Mouse (Mus musculus): ENCODE data around the gene Hmga2. TPM values are rescaled to one million over a fixed set of nuclear protein-coding genes. Genes with fewer than 3 reads are reported as not detected.

Hmga2 gene
- polyA plus RNA-seq, 1 experiment from 2014 or later: 4.6 TPM

GRCm38 (mm10) chr10:120503959-120504358 is 27.7 kb upstream of the Hmga2 start:
- no peak overlapping the region for H3K4me3 ChIP-seq (ENCODE audit: control insufficient read depth in 1 of 2, insufficient read depth in 1 of 2, low read depth in 1 of 2, low read length in 2 of 2)
- no peaks in the 10 kb centered on the region for H3K36me3 ChIP-seq (ENCODE audit: control insufficient read depth, insufficient read depth, low read length)
- no peak overlapping the region for H3K27ac ChIP-seq (replicated peaks in 1 of 2; ENCODE audit: control insufficient read depth in 1 of 2, insufficient read depth in 1 of 2, low read depth in 2 of 2, low read length in 2 of 2)
- no peaks in the 10 kb centered on the region for H3K4me1 ChIP-seq (ENCODE audit: control insufficient read depth in 2 of 2, insufficient read depth in 2 of 2, low read length in 2 of 2)
- H3K27me3 ChIP-seq (ENCODE audit: control insufficient read depth, insufficient read depth, low read length): no peaks in the 10 kb centered on the region
- 86% methylated on average over 5 of the region's 5 CpGs for WGBS
- H3K9me3 ChIP-seq (ENCODE audit: control insufficient read depth, low read length): no peaks in the 10 kb centered on the region
- no peak for ATAC-seq (ENCODE audit: insufficient number of reproducible peaks, insufficient read depth, low FRiP score, low read depth)
- H3K9ac ChIP-seq (ENCODE audit: low read length): no peak overlapping the region
- no peak overlapping the region for H3K4me2 ChIP-seq (ENCODE audit: low read length)

- Histone ChIP-seq H3K36me3 (ENCODE audit: control insufficient read depth, insufficient read depth, low read length) (no peaks in the 10 kb centered on the region), H3K4me3 (ENCODE audit: control insufficient read depth in 1 of 2, insufficient read depth in 1 of 2, low read depth in 1 of 2, low read length in 2 of 2) (no peak overlapping the region), H3K27me3 (ENCODE audit: control insufficient read depth, insufficient read depth, low read length) (no peaks in the 10 kb centered on the region), H3K9me3 (ENCODE audit: control insufficient read depth, low read length) (no peaks in the 10 kb centered on the region), H3K27ac (replicated peaks in 1 of 2; ENCODE audit: control insufficient read depth in 1 of 2, insufficient read depth in 1 of 2, low read depth in 2 of 2, low read length in 2 of 2) (no peak overlapping the region), H3K4me1 (ENCODE audit: control insufficient read depth in 2 of 2, insufficient read depth in 2 of 2, low read length in 2 of 2) (no peaks in the 10 kb centered on the region), H3K4me2 (ENCODE audit: low read length) (no peak overlapping the region), H3K9ac (ENCODE audit: low read length) (no peak overlapping the region)
- 71% methylated on average over 9 of the region's 9 CpGs for WGBS
- no peak for ATAC-seq (ENCODE audit: insufficient number of reproducible peaks, insufficient read depth, low FRiP score, low read depth)
These were observed 24.5 kb upstream of the Hmga2 start for GRCm38 (mm10) chr10:120500794-120501193.

DNA sequence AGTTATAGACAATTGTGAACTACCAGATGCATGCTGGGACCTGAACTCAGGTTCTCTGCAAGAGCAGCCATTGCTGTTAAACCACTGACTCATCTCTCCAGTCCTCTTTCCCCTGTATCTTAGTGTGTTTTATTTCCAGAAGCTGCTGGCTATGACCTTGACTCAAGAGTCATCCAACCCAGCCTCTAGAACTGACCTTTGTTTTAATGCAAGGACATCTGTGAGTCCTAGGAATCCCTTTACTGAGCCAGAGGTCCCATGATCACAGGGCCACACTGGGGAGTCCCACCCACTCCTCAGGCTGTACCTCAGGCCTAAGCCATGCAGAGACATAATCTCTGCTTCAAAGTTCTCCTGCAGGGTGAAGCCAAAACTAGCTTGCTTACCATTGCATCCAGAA is 21.8 kb upstream of the Hmga2 start:
- no peaks in the 10 kb centered on the region for H3K36me3 ChIP-seq (ENCODE audit: control insufficient read depth, insufficient read depth, low read length)

DNA sequence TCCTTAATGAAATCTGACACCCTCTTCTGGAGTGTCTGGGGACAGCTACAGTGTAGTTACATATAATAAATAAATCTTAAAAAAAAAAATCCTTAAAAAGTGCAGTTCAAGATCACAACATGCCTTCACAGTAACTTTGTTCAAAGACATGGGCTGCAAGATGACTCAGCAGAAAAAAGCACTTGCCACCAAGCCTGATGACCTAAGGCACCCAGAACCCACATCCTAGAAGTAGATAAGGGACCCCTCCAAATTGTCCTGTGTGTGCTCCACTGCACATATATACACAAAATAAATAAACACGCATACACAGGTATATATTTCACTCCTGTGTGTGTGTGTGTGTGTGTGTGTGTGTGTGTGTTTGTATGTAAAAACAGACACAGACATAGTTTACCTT is 18.4 kb upstream of the Hmga2 start:
- 88% methylated on average over 1 of the region's 1 CpGs for WGBS
- Histone ChIP-seq H3K9ac (ENCODE audit: low read length) (no peak overlapping the region), H3K4me2 (ENCODE audit: low read length) (no peak overlapping the region), H3K9me3 (ENCODE audit: control insufficient read depth, low read length) (no peaks in the 10 kb centered on the region), H3K4me3 (ENCODE audit: control insufficient read depth in 1 of 2, insufficient read depth in 1 of 2, low read depth in 1 of 2, low read length in 2 of 2) (no peak overlapping the region), H3K4me1 (ENCODE audit: control insufficient read depth in 2 of 2, insufficient read depth in 2 of 2, low read length in 2 of 2) (no peaks in the 10 kb centered on the region), H3K27ac (replicated peaks in 1 of 2; ENCODE audit: control insufficient read depth in 1 of 2, insufficient read depth in 1 of 2, low read depth in 2 of 2, low read length in 2 of 2) (no peak overlapping the region), H3K27me3 (ENCODE audit: control insufficient read depth, insufficient read depth, low read length) (no peaks in the 10 kb centered on the region), H3K36me3 (ENCODE audit: control insufficient read depth, insufficient read depth, low read length) (no peaks in the 10 kb centered on the region)
- no peak for ATAC-seq (ENCODE audit: insufficient number of reproducible peaks, insufficient read depth, low FRiP score, low read depth)

More for the DNA sequence above, 21.8 kb upstream of the Hmga2 start:
- no peak overlapping the region for H3K4me3 ChIP-seq (ENCODE audit: control insufficient read depth in 1 of 2, insufficient read depth in 1 of 2, low read depth in 1 of 2, low read length in 2 of 2)
- H3K9me3 ChIP-seq (ENCODE audit: control insufficient read depth, low read length): no peaks in the 10 kb centered on the region
- no peak overlapping the region for H3K27ac ChIP-seq (replicated peaks in 1 of 2; ENCODE audit: control insufficient read depth in 1 of 2, insufficient read depth in 1 of 2, low read depth in 2 of 2, low read length in 2 of 2)
- H3K9ac ChIP-seq (ENCODE audit: low read length): no peak overlapping the region
- H3K27me3 ChIP-seq (ENCODE audit: control insufficient read depth, insufficient read depth, low read length): no peaks in the 10 kb centered on the region
- ATAC-seq (ENCODE audit: insufficient number of reproducible peaks, insufficient read depth, low FRiP score, low read depth): no peak
- H3K4me1 ChIP-seq (ENCODE audit: control insufficient read depth in 2 of 2, insufficient read depth in 2 of 2, low read length in 2 of 2): no peaks in the 10 kb centered on the region
- no peak overlapping the region for H3K4me2 ChIP-seq (ENCODE audit: low read length)

DNA sequence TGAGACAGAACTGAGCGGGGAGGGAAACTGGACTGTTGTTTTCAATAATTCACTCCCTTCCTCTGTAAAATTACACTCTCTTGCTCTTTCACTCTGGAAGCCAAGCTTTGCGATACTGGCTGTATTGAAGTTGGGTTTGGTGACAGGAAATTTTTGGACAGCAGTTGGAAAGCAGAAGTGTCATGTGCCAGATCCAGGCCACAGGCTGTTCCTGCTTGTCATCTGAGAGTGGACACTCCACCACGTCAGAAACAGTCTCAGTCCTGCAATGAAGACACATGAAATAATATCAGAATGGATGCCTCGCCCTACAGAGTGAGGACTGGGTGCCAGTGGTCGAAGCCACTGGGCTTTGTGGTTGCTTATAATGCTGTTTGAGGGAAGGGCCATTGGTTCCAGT is 15.2 kb upstream of the Hmga2 start:
- Histone ChIP-seq H3K4me1 (ENCODE audit: control insufficient read depth in 2 of 2, insufficient read depth in 2 of 2, low read length in 2 of 2) (no peaks in the 10 kb centered on the region), H3K27ac (replicated peaks in 1 of 2; ENCODE audit: control insufficient read depth in 1 of 2, insufficient read depth in 1 of 2, low read depth in 2 of 2, low read length in 2 of 2) (no peak overlapping the region), H3K36me3 (ENCODE audit: control insufficient read depth, insufficient read depth, low read length) (no peaks in the 10 kb centered on the region), H3K9me3 (ENCODE audit: control insufficient read depth, low read length) (peaks cover 8% of the 10 kb centered on the region), H3K4me2 (ENCODE audit: low read length) (no peak overlapping the region), H3K4me3 (ENCODE audit: control insufficient read depth in 1 of 2, insufficient read depth in 1 of 2, low read depth in 1 of 2, low read length in 2 of 2) (no peak overlapping the region), H3K9ac (ENCODE audit: low read length) (no peak overlapping the region), H3K27me3 (ENCODE audit: control insufficient read depth, insufficient read depth, low read length) (no peaks in the 10 kb centered on the region)
- WGBS: 74% methylated on average over 5 of the region's 5 CpGs
- ATAC-seq (ENCODE audit: insufficient number of reproducible peaks, insufficient read depth, low FRiP score, low read depth): no peak

GRCm38 (mm10) chr10:120489611-120490010 is 13.3 kb upstream of the Hmga2 start:
- Histone ChIP-seq H3K9me3 (ENCODE audit: control insufficient read depth, low read length) (peaks cover 13% of the 10 kb centered on the region), H3K27me3 (ENCODE audit: control insufficient read depth, insufficient read depth, low read length) (no peaks in the 10 kb centered on the region), H3K4me2 (ENCODE audit: low read length) (no peak overlapping the region), H3K4me1 (ENCODE audit: control insufficient read depth in 2 of 2, insufficient read depth in 2 of 2, low read length in 2 of 2) (no peaks in the 10 kb centered on the region), H3K27ac (replicated peaks in 1 of 2; ENCODE audit: control insufficient read depth in 1 of 2, insufficient read depth in 1 of 2, low read depth in 2 of 2, low read length in 2 of 2) (no peak overlapping the region), H3K4me3 (ENCODE audit: control insufficient read depth in 1 of 2, insufficient read depth in 1 of 2, low read depth in 1 of 2, low read length in 2 of 2) (no peak overlapping the region), H3K9ac (ENCODE audit: low read length) (no peak overlapping the region), H3K36me3 (ENCODE audit: control insufficient read depth, insufficient read depth, low read length) (no peaks in the 10 kb centered on the region)
- no peak for ATAC-seq (ENCODE audit: insufficient number of reproducible peaks, insufficient read depth, low FRiP score, low read depth)
- WGBS: 88% methylated on average over 3 of the region's 3 CpGs

- no peak overlapping the region for H3K4me3 ChIP-seq (ENCODE audit: control insufficient read depth in 1 of 2, insufficient read depth in 1 of 2, low read depth in 1 of 2, low read length in 2 of 2)
- 75% methylated on average over 4 of the region's 4 CpGs for WGBS
- H3K9me3 ChIP-seq (ENCODE audit: control insufficient read depth, low read length): peaks cover 13% of the 10 kb centered on the region
- H3K27me3 ChIP-seq (ENCODE audit: control insufficient read depth, insufficient read depth, low read length): no peaks in the 10 kb centered on the region
- H3K4me2 ChIP-seq (ENCODE audit: low read length): no peak overlapping the region
- no peaks in the 10 kb centered on the region for H3K36me3 ChIP-seq (ENCODE audit: control insufficient read depth, insufficient read depth, low read length)
- ATAC-seq (ENCODE audit: insufficient number of reproducible peaks, insufficient read depth, low FRiP score, low read depth): no peak
- no peak overlapping the region for H3K27ac ChIP-seq (replicated peaks in 1 of 2; ENCODE audit: control insufficient read depth in 1 of 2, insufficient read depth in 1 of 2, low read depth in 2 of 2, low read length in 2 of 2)
- H3K9ac ChIP-seq (ENCODE audit: low read length): no peak overlapping the region
- H3K4me1 ChIP-seq (ENCODE audit: control insufficient read depth in 2 of 2, insufficient read depth in 2 of 2, low read length in 2 of 2): no peaks in the 10 kb centered on the region
These were observed 12.3 kb upstream of the Hmga2 start for GRCm38 (mm10) chr10:120488526-120488925.

- 100% methylated on average over 1 of the region's 1 CpGs for whole genome bisulfite sequencing
- Histone ChIP-seq H3K4me3 (ENCODE audit: control insufficient read depth in 1 of 2, insufficient read depth in 1 of 2, low read depth in 1 of 2, low read length in 2 of 2) (no peak overlapping the region), H3K36me3 (ENCODE audit: control insufficient read depth, insufficient read depth, low read length) (no peaks in the 10 kb centered on the region), H3K9ac (ENCODE audit: low read length) (no peak overlapping the region), H3K9me3 (ENCODE audit: control insufficient read depth, low read length) (peaks cover 13% of the 10 kb centered on the region), H3K4me1 (ENCODE audit: control insufficient read depth in 2 of 2, insufficient read depth in 2 of 2, low read length in 2 of 2) (no peaks in the 10 kb centered on the region), H3K27ac (replicated peaks in 1 of 2; ENCODE audit: control insufficient read depth in 1 of 2, insufficient read depth in 1 of 2, low read depth in 2 of 2, low read length in 2 of 2) (no peak overlapping the region), H3K4me2 (ENCODE audit: low read length) (no peak overlapping the region), H3K27me3 (ENCODE audit: control insufficient read depth, insufficient read depth, low read length) (no peaks in the 10 kb centered on the region)
- no peak for ATAC-seq (ENCODE audit: insufficient number of reproducible peaks, insufficient read depth, low FRiP score, low read depth)
These were observed 11.6 kb upstream of the Hmga2 start for GRCm38 (mm10) chr10:120487881-120488280.
